Mouse (Mus musculus) testis, adult 2 months (tissue): ENCODE data around the gene Mus81.

Source experiments
- CTCF ChIP-seq: fragments of 200-500 bp; IDR thresholded peaks from 2 replicates; pipeline ENCODE4 v1.5.1; 2012; ENCODE audit warnings: low read depth, mild to moderate bottlenecking, inconsistent platforms, low read length, moderate library complexity; ENCODE audit not compliant: control insufficient read depth, insufficient read depth, insufficient replicate concordance
- POLR2A ChIP-seq: fragments of 200-500 bp; IDR thresholded peaks from 2 replicates; pipeline ENCODE4 v1.6.1; 2012; ENCODE audit warnings: low read depth, mild to moderate bottlenecking, inconsistent platforms, low read length, moderate library complexity; ENCODE audit not compliant: control insufficient read depth

DNA sequence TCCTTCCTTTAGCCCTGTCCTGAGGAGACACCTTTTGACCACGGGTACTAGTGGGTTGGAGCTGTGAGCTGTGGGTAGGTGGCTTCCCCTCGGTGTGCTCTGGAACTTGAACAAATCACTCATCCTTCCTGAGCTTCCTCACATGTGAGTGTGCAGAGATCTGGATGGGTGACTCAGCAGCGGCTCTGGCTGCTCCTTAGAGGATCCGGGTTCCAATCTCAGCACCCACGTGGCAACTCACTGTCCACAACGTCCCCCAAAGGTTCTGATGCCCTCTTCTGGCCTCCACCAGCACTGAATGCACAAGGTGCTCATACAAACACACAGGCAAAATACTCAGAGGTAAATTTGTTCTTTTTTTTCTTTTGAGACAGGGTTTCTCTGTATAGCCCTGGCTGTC is 36.4 kb downstream of the Mus81 start:
- TF ChIP-seq POLR2A = no peak
- no peak for TF ChIP-seq CTCF
